Mouse (Mus musculus) kidney, adult 11 months (tissue): ENCODE results near the gene Tspan32.

Experiments
- DNase-seq: peaks from one replicate; pipeline ENCODE4 v3.0.0; 2022

Gene Tspan32

DNA sequence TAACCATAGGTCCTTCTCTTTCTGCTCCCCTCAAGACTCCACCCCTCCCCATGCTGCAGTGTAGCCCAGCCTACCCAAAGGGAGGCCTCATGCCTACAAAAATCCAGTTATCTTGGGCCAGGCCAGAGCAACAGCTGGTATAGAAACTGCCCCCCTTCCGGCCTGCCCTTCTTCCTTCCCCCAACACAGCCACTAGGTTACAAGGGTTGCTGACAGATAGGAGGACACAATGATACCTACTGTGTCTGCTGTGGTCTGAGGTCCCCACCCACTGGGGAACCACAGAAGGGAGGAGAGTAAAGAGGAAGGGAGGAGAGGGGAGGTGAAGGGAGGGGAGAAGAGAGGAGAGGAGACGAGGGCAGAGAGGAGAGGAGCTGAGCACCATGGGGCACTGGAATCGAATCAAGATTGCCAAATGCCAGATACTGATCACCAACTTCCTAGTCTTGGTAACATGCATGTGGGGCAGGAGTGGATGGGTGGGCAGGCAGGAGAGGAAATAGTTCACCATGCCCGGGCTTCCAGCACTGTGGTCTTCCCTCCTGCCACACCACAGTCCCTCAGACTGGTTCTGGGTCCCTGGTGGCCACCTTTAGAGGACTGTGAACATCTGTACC lies at the start of gene Tspan32:
Gene Tspan32, plus strand, starts transcription at position 320 of the 617 bp plus-strand sequence.
- DNase-seq, result no peak

DNA sequence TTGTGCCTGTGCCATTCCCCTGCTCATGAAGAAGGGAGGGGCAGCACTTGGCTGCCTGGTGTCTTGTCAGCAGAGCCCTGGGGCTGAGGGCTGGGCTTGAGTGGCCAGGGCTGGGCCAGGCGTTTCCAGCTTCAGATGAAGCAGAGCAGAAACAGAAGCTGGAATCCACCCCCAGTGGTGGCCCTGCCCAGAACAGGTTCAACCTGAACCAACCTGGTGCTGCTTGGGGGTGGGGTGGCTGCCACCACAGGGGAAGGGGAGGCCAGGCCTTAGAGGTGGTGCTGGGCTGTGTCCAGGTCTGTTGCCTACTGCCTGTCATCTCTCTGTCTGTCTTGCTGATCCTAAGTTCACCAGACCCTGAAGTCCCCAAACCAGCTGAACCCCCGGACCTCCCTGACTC lies 48.8 kb upstream of the Tspan32 start:
- no peak for DNase-seq

DNA sequence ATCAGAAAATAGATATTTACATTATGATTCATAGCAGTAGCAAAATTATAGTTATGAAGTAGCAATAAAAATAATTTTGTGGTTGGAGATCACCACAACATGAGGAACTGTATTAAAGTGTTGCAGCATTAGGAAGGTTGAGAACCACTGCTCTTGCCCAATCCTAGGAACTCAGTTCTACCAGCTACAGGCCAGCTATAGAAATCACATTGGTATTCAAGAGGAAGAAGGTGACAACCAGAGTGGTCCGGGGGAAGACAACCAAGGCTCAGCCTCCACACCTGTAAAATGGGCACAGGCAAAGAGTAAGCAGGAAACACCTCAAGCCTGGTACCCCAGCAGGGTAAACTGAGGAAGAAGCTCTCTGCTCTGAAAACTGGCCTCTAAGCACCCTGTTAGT lies 46.0 kb upstream of the Tspan32 start:
- no peak for DNase-seq

DNA sequence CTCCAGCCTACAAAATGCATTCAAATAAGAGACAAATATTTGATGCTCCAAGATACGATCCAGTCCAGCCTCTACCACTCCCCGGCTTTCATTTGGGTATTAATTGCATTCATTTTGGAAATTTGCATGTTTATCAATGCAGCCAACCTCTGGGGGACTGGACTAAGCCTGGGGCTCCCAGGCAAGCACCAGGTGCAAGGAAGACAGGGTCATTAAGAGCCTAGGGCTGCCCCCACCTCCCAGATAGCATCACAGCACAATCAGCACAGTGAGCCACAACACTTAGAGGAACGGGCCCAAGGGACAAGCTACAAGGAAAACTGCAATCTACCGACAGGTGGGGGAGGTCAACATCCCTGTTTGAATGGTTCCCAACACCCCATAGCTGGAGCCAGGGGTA lies 45.1 kb upstream of the Tspan32 start:
- DNase-seq, result no peak

DNA sequence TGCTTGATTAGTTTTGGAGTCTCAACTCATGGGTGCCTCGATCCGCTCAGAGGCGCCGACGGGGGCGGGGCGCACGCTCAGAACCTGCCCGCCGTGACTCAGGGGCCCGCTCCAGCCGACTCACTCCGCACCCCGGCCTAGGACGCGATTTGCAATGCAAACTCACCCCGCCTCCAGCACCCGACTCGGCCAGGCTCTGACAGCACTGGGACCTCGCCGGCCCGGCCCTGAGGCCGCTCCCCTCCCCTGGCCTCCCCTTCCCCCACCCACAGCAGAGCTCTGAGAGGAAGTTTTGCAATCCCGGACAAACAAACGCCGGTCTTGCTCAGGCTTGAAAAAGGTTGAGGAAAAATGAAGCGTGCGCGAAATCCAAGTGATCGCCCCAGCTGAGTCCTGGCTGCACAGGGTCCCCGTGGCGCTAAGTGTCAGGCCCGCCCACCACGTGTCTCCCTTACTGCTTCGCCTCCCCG lies 37.4 kb upstream of the Tspan32 start:
- DNase-seq, result no peak

DNA sequence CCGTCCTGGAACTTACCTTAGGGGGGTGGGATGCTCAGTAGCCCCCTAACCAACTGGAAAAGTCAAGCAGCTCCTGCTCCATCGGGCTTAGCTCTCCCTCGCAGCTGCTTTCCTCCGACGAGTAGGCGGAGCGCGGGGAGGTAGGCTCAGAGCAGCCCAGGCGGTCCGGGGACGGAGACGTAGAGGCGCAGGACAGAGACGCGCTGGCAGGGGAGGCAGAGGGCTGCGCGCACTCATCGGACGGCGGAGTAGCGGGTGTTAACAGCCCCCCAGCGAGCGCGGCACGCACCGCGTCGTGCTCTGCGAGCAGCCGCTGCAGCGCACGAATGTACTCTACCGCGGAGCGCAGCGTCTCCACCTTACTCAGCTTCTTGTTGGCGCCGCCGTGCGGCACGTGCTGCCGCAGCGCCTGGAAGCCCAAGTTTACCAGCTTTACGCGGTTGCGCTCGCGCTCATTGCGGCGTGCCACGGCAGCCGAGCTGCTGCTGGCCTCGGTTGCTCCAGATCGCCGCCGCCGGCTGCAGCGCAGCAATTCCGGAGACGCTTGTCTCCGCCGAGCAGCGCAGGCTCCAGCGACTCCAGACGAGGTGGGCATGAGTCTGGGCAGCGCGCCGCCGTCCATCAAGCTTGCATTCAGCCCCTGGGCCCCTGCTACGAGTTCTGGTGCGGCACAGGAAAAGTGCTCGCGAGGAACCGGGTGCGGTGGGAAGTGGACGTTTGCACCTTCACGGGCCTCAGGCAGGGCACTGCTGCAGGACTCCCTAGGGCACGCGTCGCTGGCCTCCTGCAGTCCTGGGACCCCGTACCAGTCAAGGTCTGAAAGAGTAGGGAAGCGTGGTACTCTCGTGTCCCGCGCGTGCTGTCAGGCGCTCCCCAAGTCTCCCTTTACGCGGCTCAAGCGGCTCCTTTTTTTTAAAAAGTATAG lies 36.7 kb upstream of the Tspan32 start:
- no peak for DNase-seq

DNA sequence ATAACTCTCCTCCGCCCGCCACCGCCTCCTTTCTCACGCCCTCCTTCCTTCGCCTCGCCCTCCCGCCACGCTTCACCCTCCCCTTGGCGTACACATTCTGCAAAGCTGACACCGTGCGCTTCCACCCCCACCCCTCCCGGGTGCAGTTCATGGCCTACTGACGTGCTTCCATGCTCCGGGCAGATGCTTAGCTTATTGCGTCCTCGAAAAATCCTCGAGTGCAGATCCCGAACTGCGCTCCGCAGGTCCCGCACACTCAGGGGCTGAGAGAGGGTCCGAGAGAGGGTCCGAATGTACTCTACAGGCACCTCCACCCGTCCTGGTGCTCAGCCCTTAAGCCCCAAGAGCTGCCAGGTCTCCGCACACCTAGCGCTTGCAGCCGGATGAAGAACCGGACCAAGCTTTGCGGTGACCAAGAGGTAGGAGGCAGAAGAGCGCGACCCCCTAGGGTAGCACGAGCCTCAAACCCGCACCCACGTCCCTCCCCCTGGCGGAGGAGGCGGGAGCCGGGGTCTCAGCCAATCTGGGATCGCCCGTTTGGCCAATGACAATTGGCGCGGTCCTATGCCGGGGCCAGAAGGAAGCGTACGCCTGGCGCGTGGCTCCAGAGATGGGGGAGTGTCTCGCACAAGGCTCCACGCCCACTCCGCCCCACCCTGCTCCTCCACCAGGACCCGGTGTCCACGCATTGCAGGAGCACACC lies 35.9 kb upstream of the Tspan32 start, which contains the start of gene Ascl2:
Gene Ascl2, minus strand, starts transcription at position 456 of the 703 bp plus-strand sequence.
- DNase-seq, result no peak

DNA sequence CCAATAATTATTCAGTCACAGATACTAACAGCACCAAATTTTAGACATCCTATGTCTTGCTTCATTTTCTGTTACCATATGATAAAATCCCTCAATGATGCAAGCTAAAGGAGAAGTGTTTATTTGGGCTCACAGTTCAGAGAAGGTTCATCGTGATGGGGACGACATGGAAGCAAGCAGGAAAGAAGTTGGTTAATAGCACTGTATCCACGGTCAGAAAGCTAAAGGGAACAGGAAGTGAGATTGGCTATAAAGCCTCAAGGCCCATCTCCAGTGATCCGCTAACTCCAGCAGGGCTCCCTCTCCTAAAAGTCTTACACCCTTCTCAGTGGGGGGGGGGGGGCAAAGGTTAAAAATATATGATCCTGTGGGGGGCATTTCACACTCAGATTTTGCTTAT lies 22.9 kb upstream of the Tspan32 start:
- no peak for DNase-seq

DNA sequence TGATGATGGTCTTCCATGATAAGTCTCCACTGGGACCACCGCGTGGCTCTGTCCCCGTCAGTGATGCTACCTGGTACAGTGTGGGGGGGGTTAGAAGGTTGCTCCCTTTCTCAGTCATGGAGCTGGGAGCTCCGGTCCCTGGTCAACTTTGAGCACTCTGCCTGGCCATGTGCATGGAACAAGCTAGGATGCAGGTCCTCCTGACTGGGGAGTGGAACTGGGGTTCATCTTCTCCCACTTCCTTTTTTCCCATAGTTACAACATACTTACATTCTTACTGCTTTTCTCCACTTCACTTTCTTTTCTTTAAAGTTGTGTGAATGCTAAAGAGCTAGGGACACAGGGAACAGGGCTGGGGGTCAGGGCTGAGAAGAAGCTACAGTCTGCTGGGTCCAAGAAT lies 19.7 kb upstream of the Tspan32 start:
- DNase-seq, result no peak

DNA sequence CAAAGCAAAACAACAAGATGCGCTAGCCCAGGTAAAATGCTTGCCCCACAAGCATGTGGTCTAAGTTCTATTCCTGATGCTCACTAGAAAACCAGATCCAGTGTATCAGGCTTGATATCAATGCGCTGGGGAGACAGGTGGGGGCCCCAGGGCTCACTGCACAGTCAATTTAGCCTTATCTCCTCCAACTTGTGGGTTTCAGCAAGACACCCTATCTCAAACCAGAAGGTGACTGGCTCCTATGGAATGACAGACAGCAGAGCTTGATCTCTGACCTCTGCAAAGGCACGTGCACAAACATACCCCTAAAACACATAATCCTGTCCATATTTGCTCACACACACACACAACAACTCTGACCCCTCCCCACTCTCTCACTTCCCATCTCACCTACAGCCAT lies 17.1 kb upstream of the Tspan32 start:
- no peak for DNase-seq

DNA sequence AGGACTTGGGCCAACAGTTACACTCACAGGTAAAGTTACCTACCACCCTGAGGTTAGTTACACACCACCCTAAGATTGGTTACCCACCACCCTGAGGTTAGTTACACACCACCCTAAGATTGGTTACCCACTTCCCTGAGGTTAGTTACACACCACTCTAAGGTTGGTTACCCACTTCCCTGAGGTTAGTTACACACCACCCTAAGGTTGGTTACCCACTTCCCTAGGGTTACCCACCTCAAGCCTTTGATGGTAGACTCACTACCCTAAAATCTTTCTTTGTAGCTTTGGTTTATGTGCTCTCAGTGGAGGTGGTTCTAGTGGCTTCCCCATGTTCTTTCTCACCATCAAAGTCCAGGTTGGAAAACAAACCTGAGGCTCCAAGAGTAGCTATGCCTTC lies 9.8 kb upstream of the Tspan32 start:
- no peak for DNase-seq

DNA sequence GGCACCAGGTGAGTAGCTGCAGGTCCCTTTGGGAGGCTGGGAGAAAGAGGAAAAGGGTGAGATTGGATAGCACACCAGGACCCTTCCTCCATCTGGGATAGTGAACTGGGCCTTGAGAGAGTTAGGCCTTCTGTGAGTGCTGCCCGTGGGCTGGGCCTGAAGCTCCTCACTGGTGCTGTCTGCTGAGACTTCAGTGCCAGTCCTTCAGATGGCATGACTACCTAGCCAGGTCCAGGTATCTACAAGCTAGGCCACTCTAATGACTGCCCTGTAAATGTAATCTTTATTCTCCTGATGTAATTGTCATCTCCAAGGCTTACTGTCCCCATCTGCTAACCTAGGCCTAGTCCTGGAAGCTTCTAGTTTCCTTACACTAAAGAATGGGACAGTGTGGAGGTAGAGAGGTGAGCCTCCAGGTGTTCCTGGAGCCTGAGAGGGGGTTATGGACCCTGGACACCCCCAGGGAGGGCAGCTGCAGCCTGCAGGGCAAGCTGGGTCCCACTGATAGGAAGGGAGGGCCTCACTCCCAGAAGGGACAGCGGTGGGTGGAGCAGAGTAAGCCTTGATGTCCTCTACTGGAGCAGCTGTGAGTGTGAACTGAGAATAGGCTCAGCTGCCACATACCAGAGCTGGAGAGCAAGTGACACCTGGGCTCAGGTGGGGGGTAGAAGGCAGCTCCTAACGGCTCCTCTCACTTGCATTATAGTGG lies 9.1 kb upstream of the Tspan32 start:
- DNase-seq, result no peak

DNA sequence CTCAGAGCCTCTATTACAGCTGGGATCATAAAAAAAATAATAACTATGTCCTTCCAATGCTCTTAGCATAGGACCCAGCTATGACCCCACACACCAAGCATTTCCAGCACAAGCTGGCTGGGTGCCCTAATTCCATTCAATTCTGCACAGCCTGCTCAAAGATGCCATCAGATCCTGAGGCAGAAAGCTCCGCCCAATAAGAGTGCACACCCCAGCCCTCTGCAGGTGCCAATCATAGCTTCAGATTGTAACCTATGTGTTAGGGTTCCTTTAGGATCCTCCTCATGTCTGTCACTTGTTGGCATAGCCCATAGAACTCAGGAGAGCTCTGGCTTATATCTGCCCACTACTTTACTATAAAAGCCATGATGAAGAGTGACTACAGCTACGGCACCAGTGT lies 7.8 kb upstream of the Tspan32 start:
- no peak for DNase-seq

DNA sequence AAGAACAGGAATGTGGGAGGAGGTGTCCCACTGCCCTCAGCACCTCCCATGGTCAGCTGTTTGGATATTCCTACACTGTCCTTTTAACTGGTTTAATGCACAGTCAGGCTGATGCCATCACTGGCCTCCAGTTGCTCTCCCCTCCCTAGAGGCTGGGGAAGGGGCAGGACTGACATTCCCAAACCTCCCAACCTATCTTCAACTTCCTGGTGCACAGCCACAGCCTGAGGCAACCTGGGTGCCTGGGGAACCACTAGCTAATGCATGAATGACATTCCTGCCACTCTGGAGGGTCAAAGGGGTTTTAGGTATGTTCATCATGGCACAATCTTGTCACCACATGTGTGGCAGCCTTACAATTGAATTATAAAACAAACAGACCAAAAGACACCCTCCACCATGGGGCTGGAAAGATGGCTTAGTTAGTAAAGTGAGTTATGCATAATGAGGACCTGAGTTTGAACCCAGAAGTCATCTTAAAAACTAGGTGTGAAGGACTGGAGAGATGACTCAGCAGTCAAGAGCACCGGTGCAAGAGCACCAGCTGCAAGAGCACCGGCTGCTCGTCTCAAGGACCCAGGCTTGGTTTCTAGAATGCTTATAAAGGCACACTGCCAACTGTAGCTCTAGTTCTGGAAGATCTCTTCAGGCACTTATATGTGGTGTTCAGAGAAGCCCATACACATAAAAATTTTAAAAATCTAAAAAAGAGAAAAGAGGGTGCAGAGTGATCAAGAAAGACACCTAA lies 7.3 kb upstream of the Tspan32 start:
- no peak for DNase-seq

DNA sequence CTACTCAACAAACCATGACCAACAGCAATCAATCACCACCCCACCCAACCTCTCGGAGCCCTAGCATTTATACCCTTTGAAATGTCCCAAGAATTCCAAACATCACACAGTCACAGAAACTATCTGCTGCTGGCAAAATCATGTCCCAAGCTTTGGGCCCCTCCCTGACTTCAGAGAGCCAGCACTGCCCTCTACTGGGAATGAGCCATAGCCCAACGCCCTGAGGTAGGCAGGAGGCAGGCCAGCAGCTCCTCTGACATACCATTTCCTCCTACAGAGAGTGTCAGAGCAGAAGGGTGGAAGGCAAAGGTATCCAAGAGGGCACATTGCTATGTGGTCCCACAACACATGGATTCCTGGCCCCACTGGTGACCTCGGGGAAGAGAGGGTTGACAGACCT lies 2.2 kb upstream of the Tspan32 start:
- DNase-seq, result no peak

DNA sequence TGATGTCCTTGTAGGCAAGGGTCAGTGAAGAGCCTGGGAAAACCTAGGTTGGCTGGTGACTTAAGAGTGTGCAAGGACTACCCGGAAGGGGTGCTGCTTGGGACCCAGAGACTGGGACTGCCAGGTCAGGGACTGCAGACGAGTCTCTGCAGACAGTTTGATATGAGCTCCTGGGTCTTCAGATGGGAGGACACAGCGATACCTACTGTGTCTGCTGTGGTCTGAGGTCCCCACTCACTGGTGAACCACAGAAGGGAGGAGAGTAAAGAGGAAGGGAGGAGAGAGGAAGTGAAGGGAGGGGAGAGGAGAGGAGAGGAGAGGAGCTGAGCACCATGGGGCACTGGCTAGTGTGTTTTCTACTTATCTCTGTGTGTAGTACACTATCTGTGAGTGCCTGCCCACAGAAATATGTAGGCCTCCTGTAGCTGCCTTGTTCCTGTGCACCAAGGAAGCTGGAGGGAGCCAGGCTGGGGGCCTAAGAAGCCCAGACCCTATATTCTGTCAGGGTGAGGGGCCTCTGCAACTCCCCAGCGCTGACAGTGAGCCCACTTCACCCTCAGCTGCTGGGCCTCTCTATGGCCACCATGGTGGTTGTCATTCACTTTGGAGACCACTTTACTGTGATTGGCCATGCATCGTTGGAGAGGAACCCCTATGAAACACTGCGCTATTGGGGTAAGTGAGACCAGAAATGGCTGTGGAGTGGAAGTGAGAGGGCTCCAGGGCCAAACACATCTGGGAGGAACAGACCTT lies 674 bp downstream of the Tspan32 start:
- no peak for DNase-seq

DNA sequence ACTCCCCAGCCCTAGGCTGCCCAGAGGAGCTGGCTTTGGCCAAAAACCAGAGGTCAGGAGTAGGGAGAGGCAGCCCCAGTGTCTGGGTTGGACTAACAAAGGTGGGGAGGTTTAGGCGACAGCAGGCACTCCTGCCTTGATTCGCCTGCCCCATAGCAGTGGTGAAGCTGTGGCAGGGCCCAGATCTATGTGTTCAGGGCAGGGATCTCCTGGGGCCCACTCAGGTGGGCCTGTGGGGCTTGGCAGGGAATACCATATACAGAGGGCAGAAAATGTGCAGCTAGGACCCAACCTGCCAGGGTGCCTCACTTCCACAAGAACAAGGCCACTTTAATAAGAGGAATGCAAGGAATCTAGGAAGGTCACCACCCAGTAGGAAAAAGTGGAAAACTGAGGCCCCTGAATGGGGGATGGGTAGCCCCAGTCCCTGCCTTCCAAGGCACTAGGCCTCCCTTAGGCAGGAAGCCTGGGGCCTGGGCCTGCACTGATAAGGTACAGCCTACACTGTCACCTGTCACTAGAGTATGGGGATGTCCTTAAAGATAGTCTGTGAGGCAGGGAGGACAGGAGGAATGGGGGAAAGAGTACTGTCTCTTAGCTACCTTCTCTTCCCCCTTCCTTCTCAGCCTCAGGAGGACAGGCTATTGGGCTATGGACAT lies 1.4 kb downstream of the Tspan32 start:
- DNase-seq, result no peak

DNA sequence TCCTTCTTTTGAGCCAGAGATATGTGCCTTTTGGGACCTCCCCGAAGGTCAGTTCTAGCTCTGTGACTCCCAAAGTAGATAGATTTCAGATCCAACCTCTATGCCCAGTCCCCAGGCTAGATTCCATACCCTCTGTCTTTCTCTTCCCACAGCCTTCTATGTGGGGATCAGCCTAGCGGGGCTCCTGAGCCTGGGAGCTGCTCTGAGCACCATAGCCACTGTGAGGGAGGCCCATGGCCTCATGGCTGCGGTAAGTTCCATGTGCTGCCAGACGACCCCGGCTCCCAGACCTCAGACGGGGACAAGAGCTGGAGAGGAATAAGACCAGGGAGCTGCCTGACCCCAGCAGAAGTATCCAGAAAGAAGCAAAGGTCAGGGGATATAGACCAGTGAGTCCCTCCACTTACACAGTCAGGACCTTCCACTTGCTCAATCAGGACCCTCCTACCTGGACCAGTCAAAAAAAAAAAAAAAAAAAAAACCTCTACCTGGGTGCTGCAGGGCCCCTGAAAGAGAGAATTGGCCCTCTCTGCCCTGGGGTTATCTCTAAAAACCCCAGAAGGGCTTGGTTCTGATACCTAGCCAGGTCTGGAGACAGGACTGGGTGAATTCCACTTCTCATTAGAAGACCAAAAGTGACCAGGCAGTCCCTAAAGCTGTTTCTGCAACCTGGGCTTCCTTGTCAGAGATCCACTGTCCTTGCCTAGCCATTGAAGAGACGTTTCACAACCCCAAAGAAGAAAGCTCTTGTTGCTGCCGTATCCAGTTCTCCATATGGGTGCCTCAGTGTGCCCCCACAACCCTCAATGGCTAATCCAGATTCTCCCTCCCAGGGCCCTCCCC lies 2.1 kb downstream of the Tspan32 start:
- DNase-seq, result no peak

DNA sequence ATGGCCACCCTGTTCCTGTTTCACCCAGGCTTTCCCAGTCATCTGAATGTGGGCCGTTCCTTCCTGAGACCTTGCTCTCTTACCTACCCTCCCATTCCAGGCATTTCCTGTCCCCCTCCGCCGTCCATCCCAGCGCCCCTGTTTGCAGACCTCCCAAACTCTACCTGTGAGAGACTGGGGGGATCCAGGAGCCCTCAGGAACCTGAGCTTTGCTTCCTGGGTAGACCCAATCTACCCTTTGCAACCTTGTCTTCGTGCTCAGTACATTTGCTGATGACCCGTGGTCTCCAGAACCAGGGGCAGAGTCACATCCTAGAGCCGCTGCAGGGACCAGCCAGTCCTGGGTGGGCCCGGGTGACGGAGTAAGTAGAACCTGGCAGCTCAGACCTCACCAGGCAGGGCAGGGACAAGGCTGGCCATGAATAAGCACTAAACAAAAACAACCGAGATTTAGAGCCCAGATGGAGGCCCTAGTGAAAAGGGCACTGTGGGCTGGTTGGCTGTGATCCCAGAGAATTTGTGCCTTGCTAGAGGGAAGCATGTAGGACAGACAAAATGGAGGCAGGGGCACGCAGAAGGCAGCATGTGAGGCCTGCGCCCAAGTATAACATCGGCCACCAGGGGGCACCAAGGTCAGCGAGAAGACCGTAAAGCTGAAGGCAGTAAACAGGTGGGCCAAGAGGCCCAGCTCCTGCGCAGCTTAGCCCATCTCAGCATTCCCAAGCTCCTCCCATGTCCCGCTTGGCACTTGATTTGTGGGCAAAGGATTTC lies 2.9 kb downstream of the Tspan32 start:
- DNase-seq, result peak; percentile 93
